Mouse (Mus musculus) testis, adult 2 months (tissue): ENCODE results near the gene Hoxa4.

ENCODE experiments used
- CTCF ChIP-seq: fragments of 200-500 bp; IDR thresholded peaks from 2 replicates; pipeline ENCODE4 v1.5.1; 2012; ENCODE audit warnings: low read depth, mild to moderate bottlenecking, inconsistent platforms, low read length, moderate library complexity; ENCODE audit not compliant: control insufficient read depth, insufficient read depth, insufficient replicate concordance
- POLR2A ChIP-seq: fragments of 200-500 bp; IDR thresholded peaks from 2 replicates; pipeline ENCODE4 v1.6.1; 2012; ENCODE audit warnings: low read depth, mild to moderate bottlenecking, inconsistent platforms, low read length, moderate library complexity; ENCODE audit not compliant: control insufficient read depth

GRCm38 (mm10) chr6:52153270-52153669 lies 38.3 kb downstream of the Hoxa4 start:
- TF ChIP-seq POLR2A (no peak), CTCF (no peak)
